Mouse (Mus musculus) stomach, embryonic 16.5 days (tissue): ENCODE measurements around the gene Alk. TPM values are rescaled to one million over a fixed set of nuclear protein-coding genes. Genes with fewer than 3 reads are reported as not detected.

Experiments
- ATAC-seq: fragments of 200-750 bp; cut with Nextera tagmentation; 2 replicates; pipeline ENCODE4 v1.8.0; 2017; ENCODE audit warnings: moderate number of reproducible peaks, moderate TSS enrichment; ENCODE audit not compliant: insufficient read depth, low FRiP score
- H3K27ac ChIP-seq: fragments of 300-500 bp; sonication (generic); 2 replicates; pipeline ENCODE4 v1.5.1; 2014; ENCODE audit warnings: low read length
- H3K27me3 ChIP-seq: fragments of 300-500 bp; sonication (generic); 2 replicates; pipeline ENCODE4 v1.6.1; 2014; ENCODE audit warnings: low read length, control low read depth, mixed read lengths; ENCODE audit not compliant: control insufficient read depth, insufficient read depth
- H3K36me3 ChIP-seq: fragments of 300-500 bp; sonication (generic); 2 replicates; pipeline ENCODE4 v1.6.1; 2014; ENCODE audit warnings: low read length; ENCODE audit not compliant: control insufficient read depth, insufficient read depth
- H3K4me1 ChIP-seq: fragments of 300-500 bp; sonication (generic); 2 replicates; pipeline ENCODE4 v1.6.1; 2014; ENCODE audit warnings: low read length, control low read depth, mixed read lengths; ENCODE audit not compliant: control insufficient read depth, insufficient read depth
- H3K4me2 ChIP-seq: fragments of 300-500 bp; sonication (generic); 2 replicates; pipeline ENCODE4 v1.6.1; 2014; ENCODE audit warnings: low read depth, low read length, mixed read lengths
- H3K4me3 ChIP-seq: fragments of 300-500 bp; sonication (generic); replicated peaks from 2 replicates; pipeline ENCODE4 v1.5.1; 2014; ENCODE audit warnings: mild to moderate bottlenecking, low read length
- H3K9ac ChIP-seq: fragments of 300-500 bp; sonication (generic); 2 replicates; pipeline ENCODE4 v1.6.1; 2014; ENCODE audit warnings: low read length
- H3K9me3 ChIP-seq: fragments of 300-500 bp; sonication (generic); replicated peaks from 2 replicates; pipeline ENCODE4 v1.6.1; 2016; ENCODE audit warnings: low read length, control low read depth; ENCODE audit not compliant: control insufficient read depth
- WGBS: fragments of 180-500 bp; shearing (Covaris S2); extraction: QIAGEN DNeasy Blood & Tissue Kit; methylation state at CpG from one replicate; pipeline ENCODE4 v1.1.7; 2014; 5-methylcytosine and 5-hydroxymethylcytosine counted together
- polyA plus RNA-seq: library from polyadenylated mRNA; unstranded; fragments of >200 nt; fragmentation: Nextera tagmentation; extraction: Ambion mirVana; gene quantifications from 2 replicates; pipeline ENCODE4 v1.2.1, GENCODE M21; 2015

Alk gene
- polyA plus RNA-seq, 1 experiment from 2014 or later = 1.5 TPM

GRCm38 (mm10) chr17:71986998-71987397 is 617.4 kb downstream of the Alk start:
- H3K9ac ChIP-seq = no peak overlapping the region
- no peak overlapping the region for H3K27ac ChIP-seq
- ATAC-seq = no peak
- WGBS = 45% methylated on average over 8 of the region's 8 CpGs
- H3K4me3 ChIP-seq = no peak overlapping the region
- H3K4me2 ChIP-seq = 0 out of 2 replicates have a peak overlapping the region, but pooled peaks have one; percentile 5
- H3K9me3 ChIP-seq = no peaks in the 10 kb centered on the region
- peaks cover 15% of the 10 kb centered on the region for H3K4me1 ChIP-seq
- H3K27me3 ChIP-seq = no peaks in the 10 kb centered on the region
- H3K36me3 ChIP-seq = no peaks in the 10 kb centered on the region

- Histone ChIP-seq H3K36me3 (no peaks in the 10 kb centered on the region), H3K4me1 (peaks cover 15% of the 10 kb centered on the region), H3K4me2 (0 out of 2 replicates have a peak overlapping the region, but pooled peaks have one; percentile 5), H3K9me3 (no peaks in the 10 kb centered on the region), H3K4me3 (no peak overlapping the region), H3K27me3 (no peaks in the 10 kb centered on the region), H3K27ac (no peak overlapping the region), H3K9ac (no peak overlapping the region)
- 34% methylated on average over 9 of the region's 9 CpGs for WGBS
- no peak for ATAC-seq
Measured at GRCm38 (mm10) chr17:71986456-71986855, 618.0 kb downstream of the Alk start.

- ATAC-seq = no peak
- Histone ChIP-seq H3K9ac (no peak overlapping the region), H3K27ac (no peak overlapping the region), H3K4me3 (no peak overlapping the region), H3K27me3 (no peaks in the 10 kb centered on the region), H3K4me1 (peaks cover 3% of the 10 kb centered on the region), H3K36me3 (no peaks in the 10 kb centered on the region), H3K4me2 (no peak overlapping the region), H3K9me3 (no peaks in the 10 kb centered on the region)
- WGBS = 72% methylated on average over 4 of the region's 4 CpGs
Measured at GRCm38 (mm10) chr17:71981177-71981576, 623.2 kb downstream of the Alk start.

DNA sequence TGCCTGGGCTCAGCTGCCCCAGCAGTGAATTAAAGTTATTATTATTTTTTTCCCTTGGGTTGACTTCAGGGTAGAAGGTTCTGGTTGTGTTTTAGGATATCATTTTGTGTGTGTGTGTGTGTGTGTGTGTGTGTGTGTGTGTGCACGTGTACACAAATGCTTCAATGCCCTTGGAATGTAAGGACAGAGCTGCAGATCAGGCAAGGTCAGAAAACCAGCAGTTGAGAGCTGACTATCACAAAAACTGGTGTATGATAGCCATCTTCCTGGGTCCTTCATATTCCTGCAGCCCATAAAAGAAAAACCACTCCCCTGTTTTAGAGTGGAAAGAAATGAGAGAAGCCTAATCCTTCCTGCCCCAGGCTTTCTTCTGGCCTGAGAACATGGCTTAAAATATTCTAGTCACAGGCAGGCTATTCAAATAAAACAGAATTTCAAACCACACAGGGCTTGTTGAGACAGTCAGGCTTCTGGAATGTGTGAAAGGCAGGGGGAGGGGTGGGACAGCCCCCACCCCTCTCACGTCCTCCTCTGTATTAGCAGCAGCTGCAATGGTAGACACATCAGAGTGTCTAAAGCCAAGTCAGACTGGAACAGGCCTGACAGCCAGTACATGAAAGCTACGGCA is 623.8 kb downstream of the Alk start:
- ATAC-seq = peak; percentile 73; the same call in 1 of the 2 replicates
- H3K27ac ChIP-seq = peak overlapping the region; percentile 36; the same call in 1 of the 2 replicates
- WGBS = 31% methylated on average over 3 of the region's 3 CpGs

DNA sequence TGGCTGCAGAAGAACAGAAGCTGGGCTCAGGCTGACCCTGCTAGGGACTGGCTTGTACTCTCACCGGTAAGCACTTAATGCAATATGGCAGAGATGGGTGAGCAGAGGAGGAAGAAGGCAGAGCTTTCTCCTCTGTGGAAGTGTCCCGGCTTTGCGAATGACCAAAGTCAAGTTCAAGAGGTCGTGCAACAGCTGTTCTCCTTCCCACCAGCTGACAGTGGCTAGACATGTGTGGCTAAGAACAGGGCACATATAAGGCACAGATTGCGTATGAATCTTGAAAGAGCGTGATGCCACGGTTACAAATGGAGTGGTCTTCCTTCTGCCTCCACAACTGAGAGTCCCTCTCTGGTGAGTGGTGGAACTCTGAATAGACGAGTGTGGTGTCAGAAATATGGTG is 625.3 kb downstream of the Alk start:
- Histone ChIP-seq H3K27ac (no peak overlapping the region), H3K4me2 (no peak overlapping the region), H3K4me3 (no peak overlapping the region), H3K27me3 (no peaks in the 10 kb centered on the region), H3K36me3 (no peaks in the 10 kb centered on the region), H3K4me1 (peaks cover 3% of the 10 kb centered on the region; the same call in 1 of the 2 replicates), H3K9ac (no peak overlapping the region), H3K9me3 (no peaks in the 10 kb centered on the region)
- WGBS = 74% methylated on average over 8 of the region's 8 CpGs
- no peak for ATAC-seq

More for the DNA sequence above, 623.8 kb downstream of the Alk start:
- H3K4me1 ChIP-seq = peaks cover 3% of the 10 kb centered on the region; the same call in 1 of the 2 replicates
- H3K9ac ChIP-seq = no peak overlapping the region
- H3K9me3 ChIP-seq = no peaks in the 10 kb centered on the region
- no peaks in the 10 kb centered on the region for H3K36me3 ChIP-seq
- H3K27me3 ChIP-seq = no peaks in the 10 kb centered on the region
- H3K4me3 ChIP-seq = no peak overlapping the region
- H3K4me2 ChIP-seq = no peak overlapping the region

GRCm38 (mm10) chr17:71976661-71977060 is 627.8 kb downstream of the Alk start:
- Histone ChIP-seq H3K4me2 (no peak overlapping the region), H3K4me3 (no peak overlapping the region), H3K27ac (no peak overlapping the region), H3K4me1 (peaks cover 3% of the 10 kb centered on the region; the same call in 1 of the 2 replicates), H3K36me3 (no peaks in the 10 kb centered on the region), H3K9ac (no peak overlapping the region), H3K9me3 (no peaks in the 10 kb centered on the region), H3K27me3 (no peaks in the 10 kb centered on the region)
- no peak for ATAC-seq
- WGBS = 79% methylated on average over 4 of the region's 4 CpGs

- Histone ChIP-seq H3K9me3 (no peaks in the 10 kb centered on the region), H3K9ac (no peak overlapping the region), H3K4me3 (no peak overlapping the region), H3K27ac (no peak overlapping the region), H3K27me3 (no peaks in the 10 kb centered on the region), H3K36me3 (no peaks in the 10 kb centered on the region), H3K4me2 (no peak overlapping the region), H3K4me1 (no peaks in the 10 kb centered on the region)
- WGBS = 84% methylated on average over 7 of the region's 7 CpGs
- no peak for ATAC-seq
Measured at GRCm38 (mm10) chr17:71973704-71974103, 630.7 kb downstream of the Alk start.

DNA sequence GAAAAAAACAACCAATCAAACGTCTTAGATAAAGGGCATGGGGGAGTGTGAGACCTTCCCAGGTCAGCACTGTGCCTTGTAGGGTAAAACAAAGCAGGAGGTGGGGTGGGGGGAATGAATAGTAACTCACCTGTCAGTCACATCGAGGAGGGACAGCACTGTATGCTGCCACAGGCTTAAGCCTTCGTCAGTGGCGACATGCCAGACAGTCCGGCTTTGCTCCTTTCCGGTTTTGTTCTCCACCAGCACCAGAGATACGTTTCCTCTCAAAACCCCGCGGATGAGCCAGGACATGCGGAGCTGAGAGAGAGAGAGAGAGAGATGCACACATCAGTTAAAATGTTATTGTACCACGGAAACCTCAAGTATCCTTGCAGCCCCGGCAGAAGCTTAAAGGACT is 637.1 kb downstream of the Alk start:
- 73% methylated on average over 12 of the region's 12 CpGs for WGBS
- no peak overlapping the region for H3K4me2 ChIP-seq
- H3K9ac ChIP-seq = no peak overlapping the region

GRCm38 (mm10) chr17:71965733-71966606 is 638.5 kb downstream of the Alk start:
- H3K9ac ChIP-seq = no peak overlapping the region
- no peak overlapping the region for H3K4me3 ChIP-seq
- H3K27me3 ChIP-seq = no peaks in the 10 kb centered on the region
- no peak for ATAC-seq
- H3K27ac ChIP-seq = no peak overlapping the region
- no peaks in the 10 kb centered on the region for H3K36me3 ChIP-seq
- no peaks in the 10 kb centered on the region for H3K4me1 ChIP-seq
- H3K4me2 ChIP-seq = no peak overlapping the region
- WGBS = 67% methylated on average over 9 of the region's 9 CpGs
- no peaks in the 10 kb centered on the region for H3K9me3 ChIP-seq

More for the DNA sequence above, 637.1 kb downstream of the Alk start:
- Histone ChIP-seq H3K27ac (no peak overlapping the region), H3K4me1 (no peaks in the 10 kb centered on the region), H3K9me3 (no peaks in the 10 kb centered on the region), H3K27me3 (no peaks in the 10 kb centered on the region), H3K4me3 (no peak overlapping the region), H3K36me3 (no peaks in the 10 kb centered on the region)
- no peak for ATAC-seq
